Mouse (Mus musculus): ENCODE measurements at regions not wholly inside any gene's neighbourhood (a gene's known extent, or its start where the extent isn't known, plus 50 kb on each side); places are given as distances from the start of the nearest gene placed in this dataset.
"Not testable (repeated sequence)": the region's sequence is repeated elsewhere in the genome, so short reads cannot be mapped to it uniquely, and the experiment has no call there.

GRCm38 (mm10) chr12:5956141-5956540 is 580.7 kb upstream of the Klhl29 start:
- in situ Hi-C loops (cut with MboI, MseI): no loop called here

GRCm38 (mm10) chr12:5955564-5955963 is 580.1 kb upstream of the Klhl29 start:
- in situ Hi-C loops (cut with MboI, MseI): no loop called here

GRCm38 (mm10) chr12:5943346-5943925 is 568.0 kb upstream of the Klhl29 start:
- in situ Hi-C loops (cut with MboI, MseI): no loop called here

- in situ Hi-C loops (cut with MboI, MseI): no loop called here
Observed at GRCm38 (mm10) chr12:5921262-5921661, 545.8 kb upstream of the Klhl29 start.

- in situ Hi-C loops (cut with MboI, MseI): no loop called here
Observed at GRCm38 (mm10) chr12:5918030-5918429, 542.5 kb upstream of the Klhl29 start.

- in situ Hi-C loops (cut with MboI, MseI): no loop called here
Observed at GRCm38 (mm10) chr12:5906251-5906650, 530.8 kb upstream of the Klhl29 start.

GRCm38 (mm10) chr12:5891786-5892185 is 516.3 kb upstream of the Klhl29 start:
- in situ Hi-C loops (cut with MboI, MseI): not testable (repeated sequence)

- in situ Hi-C loops (cut with MboI, MseI): no loop called here
Observed at GRCm38 (mm10) chr12:5866701-5867100, 491.2 kb upstream of the Klhl29 start.

- in situ Hi-C loops (cut with MboI, MseI): no loop called here
Observed at GRCm38 (mm10) chr12:5859795-5860194, 484.3 kb upstream of the Klhl29 start.

GRCm38 (mm10) chr12:5856421-5856820 is 480.9 kb upstream of the Klhl29 start:
- in situ Hi-C loops (cut with MboI, MseI): no loop called here

GRCm38 (mm10) chr12:5810427-5810826 is 434.9 kb upstream of the Klhl29 start:
- in situ Hi-C loops (cut with MboI, MseI): no loop called here

- in situ Hi-C loops (cut with MboI, MseI): no loop called here
Observed at GRCm38 (mm10) chr12:5810009-5810408, 434.5 kb upstream of the Klhl29 start.

- in situ Hi-C loops (cut with MboI, MseI): no loop called here
Observed at GRCm38 (mm10) chr12:5807996-5808886, 432.8 kb upstream of the Klhl29 start.

GRCm38 (mm10) chr12:5805731-5806130 is 430.2 kb upstream of the Klhl29 start:
- in situ Hi-C loops (cut with MboI, MseI): no loop called here

- in situ Hi-C loops (cut with MboI, MseI): no loop called here
Observed at GRCm38 (mm10) chr12:5793051-5793450, 417.6 kb upstream of the Klhl29 start.

- in situ Hi-C loops (cut with MboI, MseI): no loop called here
Observed at GRCm38 (mm10) chr12:5787074-5787813, 411.8 kb upstream of the Klhl29 start.

- in situ Hi-C loops (cut with MboI, MseI): no loop called here
Observed at GRCm38 (mm10) chr12:5781276-5781675, 405.8 kb upstream of the Klhl29 start.

GRCm38 (mm10) chr12:5777556-5777955 is 402.1 kb upstream of the Klhl29 start:
- in situ Hi-C loops (cut with MboI, MseI): no loop called here

GRCm38 (mm10) chr12:5771399-5771978 is 396.0 kb upstream of the Klhl29 start:
- in situ Hi-C loops (cut with MboI, MseI): no loop called here

- in situ Hi-C loops (cut with MboI, MseI): no loop called here
Observed at GRCm38 (mm10) chr12:5770531-5770930, 395.0 kb upstream of the Klhl29 start.

- in situ Hi-C loops (cut with MboI, MseI): no loop called here
Observed at GRCm38 (mm10) chr12:5764445-5765170, 389.1 kb upstream of the Klhl29 start.

Measured in T-helper 17 cell (primary cell).